Comparison of ENCODE assay signal across 9 mouse cellular contexts in the genomic region with DNA sequence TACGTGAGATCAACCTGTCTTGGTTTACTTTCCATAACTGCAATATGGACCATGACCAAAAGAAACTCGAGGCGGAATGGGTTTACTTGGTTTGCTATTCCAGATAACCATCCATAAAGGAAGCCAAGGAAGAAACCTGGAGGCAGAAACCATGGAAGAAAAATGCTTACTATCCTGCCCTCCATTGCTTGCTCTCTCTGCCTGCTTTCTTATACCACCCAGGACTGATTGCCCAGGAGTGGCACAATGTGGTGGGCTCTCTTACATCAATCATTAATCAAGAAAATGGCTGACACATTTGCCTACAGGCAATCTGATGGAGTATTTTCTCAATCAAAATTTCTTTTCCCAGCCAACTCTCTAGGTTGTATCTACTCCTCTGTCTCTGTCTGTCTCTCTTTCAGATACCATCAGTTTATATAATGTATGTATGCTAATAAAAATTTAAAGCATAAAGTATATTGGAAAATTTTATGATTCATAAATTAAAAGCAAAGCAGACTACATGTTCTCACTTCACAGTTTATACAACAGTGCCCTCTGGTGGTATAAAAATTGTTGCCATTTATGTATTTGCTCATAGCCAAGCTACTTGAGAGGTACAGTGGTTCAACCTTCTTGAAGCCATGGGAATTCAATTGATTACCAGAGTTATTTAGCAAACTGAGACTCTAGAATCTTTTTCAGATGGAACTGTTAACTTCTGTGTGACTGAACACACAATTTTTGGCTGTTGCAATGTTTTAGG.
A peak's percentile ranks its signal among the peaks of the same experiment; 100 is the strongest.
DNase-seq lines count a peak whose midpoint lies in the region; ATAC-seq and TF ChIP-seq lines count a peak whose summit lies in the region.
"Had no signal": no experiment of that assay in that cellular context is flagged by ENCODE, and none has a peak within 500 bp of the region (broad histone marks: within the 10 kb centered on the region; RNA-seq: fewer than 3 reads in every experiment).

No protein-coding gene starts in this region.

- peak; percentile 82 for ATAC-seq in forebrain, embryonic 13.5 days
- ATAC-seq in stomach, postnatal 0 days (ENCODE audit: low FRiP score, low TSS enrichment), result no peak

- no peaks in the 10 kb centered on the region for H3K36me3 ChIP-seq in kidney, adult 2 months (ENCODE audit: control insufficient read depth, insufficient read depth, low read length)
- H3K36me3 ChIP-seq in forebrain, embryonic 13.5 days (ENCODE audit: poor library complexity, severe bottlenecking), result no peaks in the 10 kb centered on the region
- no peaks in the 10 kb centered on the region for H3K36me3 ChIP-seq in stomach, postnatal 0 days (ENCODE audit: control insufficient read depth, insufficient read depth, low read length)
- H3K36me3 ChIP-seq: limb, embryonic 15.5 days had no signal

- no peaks in the 10 kb centered on the region for H3K27me3 ChIP-seq in kidney, adult 2 months (replicated peaks; ENCODE audit: control insufficient read depth, insufficient read depth, low read length)
- H3K27me3 ChIP-seq in forebrain, embryonic 13.5 days, result no peaks in the 10 kb centered on the region
- no peaks in the 10 kb centered on the region for H3K27me3 ChIP-seq in stomach, postnatal 0 days (ENCODE audit: control insufficient read depth, insufficient read depth, low read length)

- peak; percentile 67 for DNase-seq in kidney, adult 2 months
- no peak for DNase-seq in kidney, postnatal 10 days
- peak; percentile 45 for DNase-seq in CD4-positive helper T cell, adult 2 months (ENCODE audit: low read depth, low spot score)
- peak; percentile 58 for DNase-seq in R1 (ENCODE audit: low read depth, low spot score)
- DNase-seq in lung, postnatal 10 days, result peak; percentile 63
- no peak for DNase-seq in stomach, postnatal 0 days (ENCODE audit: low spot score)
- DNase-seq in gastrocnemius, postnatal 10 days, result no peak

- no peak for TF ChIP-seq EP300 in stomach, postnatal 0 days (optimal IDR thresholded peaks at IDR 0.05)

- peak; percentile 23; the same call in 1 of the 2 replicates for TF ChIP-seq CTCF in kidney, adult 2 months (conservative IDR thresholded peaks at IDR 0.05; ENCODE audit: insufficient read depth, insufficient read length, low read depth, low read length)
- TF ChIP-seq CTCF in stomach, postnatal 0 days (IDR thresholded peaks at IDR 0.05; ENCODE audit: low read depth), result peak; percentile 88

- H3K27ac ChIP-seq in kidney, adult 2 months (ENCODE audit: insufficient read depth, low read depth, low read length), result no peak overlapping the region
- no peak overlapping the region for H3K27ac ChIP-seq in forebrain, embryonic 13.5 days
- no peak overlapping the region for H3K27ac ChIP-seq in stomach, postnatal 0 days (replicated peaks)
- H3K27ac ChIP-seq: limb, embryonic 15.5 days had no signal

- H3K9ac ChIP-seq in forebrain, embryonic 13.5 days, result no peak overlapping the region
- no peak overlapping the region for H3K9ac ChIP-seq in stomach, postnatal 0 days (ENCODE audit: low read length)
- H3K9ac ChIP-seq: limb, embryonic 15.5 days had no signal

- WGBS in kidney, adult 2 months, result 61% methylated on average over 3 of the region's 3 CpGs
- 75% methylated on average over 3 of the region's 3 CpGs for WGBS in forebrain, embryonic 13.5 days
- WGBS in stomach, postnatal 0 days, result 75% methylated on average over 3 of the region's 3 CpGs

- TF ChIP-seq POLR2A in kidney, adult 2 months (IDR thresholded peaks at IDR 0.05; ENCODE audit: low read depth, low read length), result no peak

- H3K9me3 ChIP-seq in forebrain, embryonic 13.5 days (replicated peaks), result no peaks in the 10 kb centered on the region
- H3K9me3 ChIP-seq in stomach, postnatal 0 days (ENCODE audit: control insufficient read depth, low read length), result no peaks in the 10 kb centered on the region
- H3K9me3 ChIP-seq: limb, embryonic 15.5 days had no signal

- no peak overlapping the region for H3K4me2 ChIP-seq in forebrain, embryonic 13.5 days
- H3K4me2 ChIP-seq in stomach, postnatal 0 days (replicated peaks; ENCODE audit: low read depth), result no peak overlapping the region
- H3K4me2 ChIP-seq: limb, embryonic 15.5 days had no signal

- H3K4me3 ChIP-seq in kidney, adult 2 months (ENCODE audit: insufficient read depth, low read depth, low read length), result no peak overlapping the region
- no peak overlapping the region for H3K4me3 ChIP-seq in forebrain, embryonic 13.5 days
- no peak overlapping the region for H3K4me3 ChIP-seq in stomach, postnatal 0 days (ENCODE audit: low read depth, low read length)
- H3K4me3 ChIP-seq: limb, embryonic 15.5 days had no signal

- no peaks in the 10 kb centered on the region for H3K4me1 ChIP-seq in kidney, adult 2 months (ENCODE audit: control insufficient read depth, insufficient read depth, low read length)
- no peaks in the 10 kb centered on the region for H3K4me1 ChIP-seq in forebrain, embryonic 13.5 days
- H3K4me1 ChIP-seq in stomach, postnatal 0 days (replicated peaks; ENCODE audit: control insufficient read depth, insufficient read depth), result no peaks in the 10 kb centered on the region
- H3K4me1 ChIP-seq: limb, embryonic 15.5 days had no signal

Comparison
In these comparisons a context has a peak if more than half of its experiments do, and no peak if none do; other contexts are left out.
1. DNase-seq: peak in kidney, adult 2 months (single experiment), CD4-positive helper T cell, adult 2 months (single experiment), R1 (single experiment) and lung, postnatal 10 days (single experiment); none in kidney, postnatal 10 days (single experiment), stomach, postnatal 0 days (single experiment) and gastrocnemius, postnatal 10 days (single experiment).